Mouse (Mus musculus): ENCODE measurements around the gene Mrpl37. TPM values are rescaled to one million over a fixed set of nuclear protein-coding genes. Genes with fewer than 3 reads are reported as not detected.

The Mrpl37 gene
- total and polyA plus RNA-seq, 3 experiments, result 53.5 to 123 (median 53.6) TPM

GRCm38 (mm10) chr4:107011325-107012004 is 55.2 kb downstream of the Mrpl37 start:
- Histone ChIP-seq H3K36me3 (replicated peaks in 1 of 2; ENCODE audit: control insufficient read depth in 1 of 2, insufficient read depth in 1 of 2, low read length in 1 of 2) (peaks cover 10 to 96% of the 10 kb centered on the region in 2 experiments), H3K4me3 (replicated peaks in 1 of 3; ENCODE audit: low read depth in 2 of 3, low read length in 2 of 3, poor library complexity in 1 of 3) (no peak overlapping the region), H3K9ac (ENCODE audit: insufficient read depth, low read depth) (no peak overlapping the region), H3K4me2 (ENCODE audit: insufficient read depth, low read depth, poor library complexity, severe bottlenecking) (no peak overlapping the region), H3K27me3 (replicated peaks) (no peaks in the 10 kb centered on the region), H3K9me3 (replicated peaks; ENCODE audit: low read length) (no peaks in the 10 kb centered on the region), H3K79me2 (replicated peaks; ENCODE audit: control insufficient read depth, extremely low read depth, insufficient read depth, poor library complexity, severe bottlenecking) (no peaks in the 10 kb centered on the region), H3K4me1 (ENCODE audit: control insufficient read depth in 1 of 2, insufficient read depth in 2 of 2) (peaks cover 19 to 58% of the 10 kb centered on the region in 2 experiments), H3K27ac (ENCODE audit: insufficient read depth, low read depth) (no peak overlapping the region)
- DNase-seq (ENCODE audit: extremely low read depth), result no peak
- TF ChIP-seq CHD2 (IDR thresholded peaks at IDR 0.05; ENCODE audit: low read length) (no peak), CHD1 (IDR thresholded peaks at IDR 0.05; ENCODE audit: low read depth, low read length) (no peak), KAT2A (IDR thresholded peaks at IDR 0.05; ENCODE audit: insufficient replicate concordance, low read length) (no peak), MAX (IDR thresholded peaks at IDR 0.05; ENCODE audit: low read length) (no peak), POLR2AphosphoS2 (IDR thresholded peaks at IDR 0.05; ENCODE audit: low read depth, low read length) (no peak), NRF1 (IDR thresholded peaks at IDR 0.05; ENCODE audit: low read depth, low read length) (no peak), MYC (IDR thresholded peaks at IDR 0.05; ENCODE audit: low read depth, low read length) (no peak), CTCF (conservative IDR thresholded peaks at IDR 0.05 in 1 of 2, IDR thresholded peaks at IDR 0.05 in 1 of 2; ENCODE audit: low read depth in 2 of 2, low read length in 2 of 2) (no peak), BHLHE40 (IDR thresholded peaks at IDR 0.05; ENCODE audit: low read depth, low read length) (no peak), EP300 (IDR thresholded peaks at IDR 0.05; ENCODE audit: low read length) (no peak), HCFC1 (IDR thresholded peaks at IDR 0.05; ENCODE audit: low read depth, low read length) (no peak), MAFK (IDR thresholded peaks at IDR 0.05; ENCODE audit: insufficient replicate concordance, low read length) (no peak), USF2 (conservative IDR thresholded peaks at IDR 0.05; ENCODE audit: low read depth, low read length) (no peak), MXI1 (IDR thresholded peaks at IDR 0.05; ENCODE audit: low read depth, low read length) (no peak), E2F4 (IDR thresholded peaks at IDR 0.05; ENCODE audit: insufficient replicate concordance, low read depth, low read length) (no peak), POLR2A (IDR thresholded peaks at IDR 0.05; ENCODE audit: low read depth, low read length) (no peak)
- in situ Hi-C loops (cut with MboI; ENCODE audit: low pct_ligation_motif_present, low pct_unique_long_range_greater_than_20kb, low sequenced_read_pairs), result no loop called here
- dilution Hi-C loops (cut with MboI; ENCODE audit: extremely low pct_ligation_motif_present, extremely low pct_unique_long_range_greater_than_20kb, low sequenced_read_pairs), result no loop called here

GRCm38 (mm10) chr4:107009548-107009947 is 57.1 kb downstream of the Mrpl37 start:
- DNase-seq (ENCODE audit: extremely low read depth), result no peak
- Histone ChIP-seq H3K27me3 (replicated peaks) (no peaks in the 10 kb centered on the region), H3K27ac (ENCODE audit: insufficient read depth, low read depth) (no peak overlapping the region), H3K36me3 (replicated peaks in 1 of 2; ENCODE audit: control insufficient read depth in 1 of 2, insufficient read depth in 1 of 2, low read length in 1 of 2) (peaks cover 10 to 91% of the 10 kb centered on the region in 2 experiments), H3K9me3 (replicated peaks; ENCODE audit: low read length) (no peaks in the 10 kb centered on the region), H3K4me3 (replicated peaks in 1 of 3; ENCODE audit: low read depth in 2 of 3, low read length in 2 of 3, poor library complexity in 1 of 3) (no peak overlapping the region), H3K4me1 (ENCODE audit: control insufficient read depth in 1 of 2, insufficient read depth in 2 of 2) (peaks cover 7 to 57% of the 10 kb centered on the region in 2 experiments), H3K4me2 (ENCODE audit: insufficient read depth, low read depth, poor library complexity, severe bottlenecking) (no peak overlapping the region), H3K79me2 (replicated peaks; ENCODE audit: control insufficient read depth, extremely low read depth, insufficient read depth, poor library complexity, severe bottlenecking) (no peaks in the 10 kb centered on the region), H3K9ac (ENCODE audit: insufficient read depth, low read depth) (no peak overlapping the region)
- in situ Hi-C loops (cut with MboI; ENCODE audit: low pct_ligation_motif_present, low pct_unique_long_range_greater_than_20kb, low sequenced_read_pairs), result no loop called here
- dilution Hi-C loops (cut with MboI; ENCODE audit: extremely low pct_ligation_motif_present, extremely low pct_unique_long_range_greater_than_20kb, low sequenced_read_pairs), result no loop called here
- no peak for TF ChIP-seq ELF1 (IDR thresholded peaks at IDR 0.05; ENCODE audit: low read depth, low read length)
- TF ChIP-seq MXI1 (IDR thresholded peaks at IDR 0.05; ENCODE audit: low read depth, low read length), result no peak
- TF ChIP-seq POLR2AphosphoS2 (IDR thresholded peaks at IDR 0.05; ENCODE audit: low read depth, low read length), result no peak
- no peak for TF ChIP-seq HCFC1 (IDR thresholded peaks at IDR 0.05; ENCODE audit: low read depth, low read length)
- no peak for TF ChIP-seq TBP (conservative IDR thresholded peaks at IDR 0.05; ENCODE audit: low read depth, low read length)
- TF ChIP-seq NRF1 (IDR thresholded peaks at IDR 0.05; ENCODE audit: low read depth, low read length), result no peak
- no peak for TF ChIP-seq USF2 (conservative IDR thresholded peaks at IDR 0.05; ENCODE audit: low read depth, low read length)
- TF ChIP-seq GABPA (IDR thresholded peaks at IDR 0.05; ENCODE audit: insufficient replicate concordance, low read depth, low read length), result no peak
- TF ChIP-seq NELFE (IDR thresholded peaks at IDR 0.05; ENCODE audit: low read depth, low read length), result no peak
- no peak for TF ChIP-seq CHD1 (IDR thresholded peaks at IDR 0.05; ENCODE audit: low read depth, low read length)
- TF ChIP-seq MAFK (IDR thresholded peaks at IDR 0.05; ENCODE audit: insufficient replicate concordance, low read length), result no peak
- TF ChIP-seq MAZ (IDR thresholded peaks at IDR 0.05; ENCODE audit: low read depth, low read length), result no peak
- TF ChIP-seq RCOR1 (conservative IDR thresholded peaks at IDR 0.05; ENCODE audit: low read depth, low read length), result no peak

All from CH12.LX (cell line).